Mouse (Mus musculus) hindbrain, postnatal 0 days (tissue): ENCODE measurements around the gene Zfp82. TPM values are rescaled to one million over a fixed set of nuclear protein-coding genes. Genes with fewer than 3 reads are reported as not detected.

Experiments
- ATAC-seq: fragments of 200-750 bp; cut with Nextera tagmentation; 2 replicates; pipeline ENCODE4 v1.8.0; 2017; ENCODE audit warnings: mild to moderate bottlenecking, moderate TSS enrichment, moderate library complexity
- DNase-seq: peaks from one replicate; pipeline ENCODE4 v3.0.0-alpha.2; 2015; ENCODE audit warnings: low spot score
- H3K27ac ChIP-seq: fragments of 300-500 bp; sonication (generic); 2 replicates; pipeline ENCODE4 v1.5.1; 2014; ENCODE audit warnings: mild to moderate bottlenecking
- H3K27me3 ChIP-seq: fragments of 300-500 bp; sonication (generic); 2 replicates; pipeline ENCODE4 v1.6.1; 2014; ENCODE audit warnings: low read length, mixed read lengths; ENCODE audit not compliant: insufficient read depth
- H3K36me3 ChIP-seq: fragments of 300-500 bp; sonication (generic); 2 replicates; pipeline ENCODE4 v1.6.1; 2014; ENCODE audit warnings: low read length, mixed read lengths; ENCODE audit not compliant: insufficient read depth
- H3K4me1 ChIP-seq: fragments of 300-500 bp; sonication (generic); 2 replicates; pipeline ENCODE4 v1.6.1; 2014; ENCODE audit warnings: antibody characterized with exemption, low read length, mixed read lengths; ENCODE audit not compliant: insufficient read depth
- H3K4me2 ChIP-seq: fragments of 300-500 bp; sonication (generic); 2 replicates; pipeline ENCODE4 v1.6.1; 2014; ENCODE audit warnings: low read depth, mild to moderate bottlenecking, low read length, moderate library complexity, mixed read lengths
- H3K4me3 ChIP-seq: fragments of 300-500 bp; sonication (generic); 2 replicates; pipeline ENCODE4 v1.5.1; 2014; ENCODE audit warnings: low read length
- H3K9ac ChIP-seq: fragments of 300-500 bp; sonication (generic); replicated peaks from 2 replicates; pipeline ENCODE4 v1.6.1; 2014; ENCODE audit warnings: mild to moderate bottlenecking, low read length, moderate library complexity, mixed read lengths
- H3K9me3 ChIP-seq: fragments of 300-500 bp; sonication (generic); 2 replicates; pipeline ENCODE4 v1.6.1; 2016; ENCODE audit warnings: low read length, mixed read lengths
- CTCF ChIP-seq: IDR thresholded peaks from 2 replicates; pipeline ENCODE4 v1.5.1; 2016; ENCODE audit warnings: antibody characterized with exemption, control low read depth, low read depth
- WGBS: fragments of 180-500 bp; shearing (Covaris S2); extraction: QIAGEN DNeasy Blood & Tissue Kit; methylation state at CpG from one replicate; pipeline ENCODE4 v1.1.7; 2014; 5-methylcytosine and 5-hydroxymethylcytosine counted together
- polyA plus RNA-seq: library from polyadenylated mRNA; unstranded; fragments of >200 nt; fragmentation: Nextera tagmentation; extraction: Ambion mirVana; gene quantifications from 2 replicates; pipeline ENCODE4 v1.2.1, GENCODE M21; 2015
- total RNA-seq: library from RNA; depleted of rRNA; stranded (reverse); fragments of >200 nt; gene quantifications from 2 replicates; pipeline ENCODE4 v1.2.3, GENCODE M21; 2014

Zfp82 gene
- total and polyA plus RNA-seq, 2 experiments from 2014 or later: 4.0 to 5.4 TPM

- under 1% methylated on average over 40 of the region's 40 CpGs for WGBS
- DNase-seq (peak; percentile 99), ATAC-seq (peak; percentile 95)
- Histone ChIP-seq H3K4me1 (peaks cover 9% of the 10 kb centered on the region; the same call in 1 of the 2 replicates), H3K4me2 (peak within 1 kb of the TSS; percentile 81), H3K27me3 (no peaks in the 10 kb centered on the region), H3K27ac (peak within 1 kb of the TSS; percentile 79), H3K9me3 (no peaks in the 10 kb centered on the region), H3K9ac (peak within 1 kb of the TSS; percentile 61), H3K36me3 (peaks cover 2% of the 10 kb centered on the region), H3K4me3 (peak within 1 kb of the TSS; percentile 66)
- TF ChIP-seq CTCF: 0 out of 2 replicates have a peak, but pooled peaks have one; percentile 6
Measured at GRCm38 (mm10) chr7:30090092-30090969, 17.6 kb upstream of the Zfp82 start, which contains the start of the genes Gm26920 and Zfp566. Gm26920 (minus strand) TSS chr7:30090410. Zfp566 (minus strand) TSS chr7:30090527.

DNA sequence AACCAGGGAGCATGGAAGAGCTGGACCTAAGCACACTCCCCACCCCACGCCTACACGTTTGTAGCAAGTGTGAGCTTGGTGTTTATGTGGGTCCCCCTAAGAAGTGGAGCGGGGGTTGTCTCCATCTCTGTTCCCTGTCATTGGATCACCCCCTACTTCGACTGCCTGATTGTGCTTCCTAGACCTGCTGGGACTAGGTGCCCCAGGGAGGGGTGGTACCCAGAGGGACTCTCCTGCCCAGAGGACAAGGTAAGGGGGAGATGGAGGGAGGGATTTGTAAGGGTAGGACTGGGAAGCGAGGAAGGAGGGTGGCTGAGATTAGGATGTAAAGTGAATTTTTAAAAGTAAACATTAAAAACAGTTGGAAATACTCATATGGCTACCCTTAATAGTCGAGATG, 16.7 kb upstream of the Zfp82 start:
- DNase-seq: no peak
- H3K36me3 ChIP-seq: peaks cover 6% of the 10 kb centered on the region
- WGBS: 14% methylated on average over 6 of the region's 6 CpGs
- peak overlapping the region; percentile 79; the same call in 1 of the 2 replicates for H3K27ac ChIP-seq
- ATAC-seq: no peak
- no peaks in the 10 kb centered on the region for H3K27me3 ChIP-seq
- H3K9ac ChIP-seq: peak overlapping the region; percentile 61
- H3K4me3 ChIP-seq: peak overlapping the region; percentile 66
- TF ChIP-seq CTCF: no peak
- H3K4me2 ChIP-seq: peak overlapping the region; percentile 81
- peaks cover 9% of the 10 kb centered on the region; the same call in 1 of the 2 replicates for H3K4me1 ChIP-seq
- H3K9me3 ChIP-seq: no peaks in the 10 kb centered on the region

GRCm38 (mm10) chr7:30086524-30086923, 13.8 kb upstream of the Zfp82 start:
- H3K4me2 ChIP-seq: no peak overlapping the region
- no peak overlapping the region for H3K9ac ChIP-seq
- ATAC-seq (no peak), DNase-seq (no peak)
- H3K4me3 ChIP-seq: no peak overlapping the region
- H3K27me3 ChIP-seq: no peaks in the 10 kb centered on the region
- H3K27ac ChIP-seq: no peak overlapping the region
- no peaks in the 10 kb centered on the region for H3K9me3 ChIP-seq
- peaks cover 5% of the 10 kb centered on the region; the same call in 1 of the 2 replicates for H3K4me1 ChIP-seq
- H3K36me3 ChIP-seq: peaks cover 6% of the 10 kb centered on the region
- WGBS: 88% methylated on average over 9 of the region's 9 CpGs
- no peak for TF ChIP-seq CTCF

GRCm38 (mm10) chr7:30064622-30065021, 8.1 kb downstream of the Zfp82 start:
- WGBS: 82% methylated on average over 5 of the region's 5 CpGs
- no peaks in the 10 kb centered on the region for H3K9me3 ChIP-seq

GRCm38 (mm10) chr7:30062478-30062877, 10.2 kb downstream of the Zfp82 start:
- Histone ChIP-seq H3K9ac (no peak overlapping the region), H3K27me3 (no peaks in the 10 kb centered on the region), H3K4me2 (no peak overlapping the region), H3K9me3 (no peaks in the 10 kb centered on the region), H3K36me3 (peaks cover 21% of the 10 kb centered on the region; the same call in 1 of the 2 replicates), H3K4me1 (no peaks in the 10 kb centered on the region), H3K27ac (no peak overlapping the region), H3K4me3 (no peak overlapping the region)
- peak; percentile 60 for TF ChIP-seq CTCF
- DNase-seq (peak; percentile 18), ATAC-seq (no peak)
- 88% methylated on average over 5 of the region's 5 CpGs for WGBS

More at GRCm38 (mm10) chr7:30064622-30065021, 8.1 kb downstream of the Zfp82 start:
- TF ChIP-seq CTCF: peak; percentile 51
- ATAC-seq: 0 out of 2 replicates have a peak, but pooled peaks have one; percentile 21
- peaks cover 19% of the 10 kb centered on the region; the same call in 1 of the 2 replicates for H3K36me3 ChIP-seq
- H3K4me1 ChIP-seq: no peaks in the 10 kb centered on the region
- H3K4me3 ChIP-seq: no peak overlapping the region
- no peaks in the 10 kb centered on the region for H3K27me3 ChIP-seq
- H3K27ac ChIP-seq: no peak overlapping the region
- no peak overlapping the region for H3K9ac ChIP-seq
- DNase-seq: no peak
- H3K4me2 ChIP-seq: no peak overlapping the region

DNA sequence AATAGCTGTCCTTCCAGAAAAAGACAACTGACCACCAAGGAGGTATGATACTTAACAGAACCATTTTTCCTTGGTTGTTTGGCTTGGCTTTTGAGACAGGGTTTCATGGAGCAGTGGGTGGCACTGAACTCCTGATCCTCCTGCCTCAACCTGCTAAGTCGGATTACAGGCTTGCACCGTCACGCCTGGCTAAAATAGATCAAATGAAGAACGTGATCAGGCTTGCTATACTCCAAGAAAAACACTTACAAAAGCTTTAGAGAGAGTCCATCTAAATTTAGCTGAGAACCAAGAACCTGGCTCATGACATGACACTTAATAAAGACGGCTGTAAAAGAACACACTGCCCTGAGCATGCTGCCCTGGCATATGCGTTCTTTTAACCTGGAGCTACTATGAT, 12.4 kb downstream of the Zfp82 start:
- Histone ChIP-seq H3K9me3 (no peaks in the 10 kb centered on the region), H3K9ac (no peak overlapping the region), H3K4me1 (no peaks in the 10 kb centered on the region), H3K4me3 (no peak overlapping the region), H3K27ac (no peak overlapping the region), H3K36me3 (peaks cover 27% of the 10 kb centered on the region; the same call in 1 of the 2 replicates), H3K27me3 (no peaks in the 10 kb centered on the region), H3K4me2 (no peak overlapping the region)
- TF ChIP-seq CTCF: no peak
- no peak for DNase-seq
- no peak for ATAC-seq
- WGBS: 86% methylated on average over 6 of the region's 6 CpGs

- Histone ChIP-seq H3K4me1 (peaks cover 8% of the 10 kb centered on the region; the same call in 1 of the 2 replicates), H3K27me3 (no peaks in the 10 kb centered on the region), H3K9ac (no peak overlapping the region), H3K27ac (no peak overlapping the region), H3K4me3 (no peak overlapping the region), H3K4me2 (no peak overlapping the region), H3K36me3 (peaks cover 11% of the 10 kb centered on the region; the same call in 1 of the 2 replicates), H3K9me3 (no peaks in the 10 kb centered on the region)
- DNase-seq: no peak
- 12% methylated on average over 3 of the region's 3 CpGs for WGBS
- TF ChIP-seq CTCF: no peak
- ATAC-seq: no peak
Measured at GRCm38 (mm10) chr7:30053591-30053990, 19.1 kb downstream of the Zfp82 start.
